Mouse (Mus musculus) myocyte (in vitro differentiated cells): Measurements from ENCODE around the gene Braf.

Source experiments
- POLR2A ChIP-seq: IDR thresholded peaks from one replicate; pipeline ENCODE4 v1.6.1; 2011; ENCODE audit warnings: low read depth, mild to moderate bottlenecking, control low read depth, moderate library complexity; ENCODE audit not compliant: insufficient read length
- TCF12 ChIP-seq: IDR thresholded peaks from one replicate; pipeline ENCODE4 v1.6.1; 2011; ENCODE audit warnings: mild to moderate bottlenecking, control low read depth; ENCODE audit not compliant: poor library complexity, insufficient read depth, severe bottlenecking
- TCF3 ChIP-seq: IDR thresholded peaks from one replicate; pipeline ENCODE4 v1.6.1; 2011; ENCODE audit warnings: low read depth, control low read depth; ENCODE audit not compliant: insufficient read length
- USF1 ChIP-seq: IDR thresholded peaks from one replicate; pipeline ENCODE4 v1.6.1; 2011; ENCODE audit warnings: low read depth, mild to moderate bottlenecking, control low read depth, moderate library complexity

- TF ChIP-seq POLR2A (no peak), TCF12 (no peak), USF1 (no peak), TCF3 (no peak)
These were observed 123.4 kb downstream of the Braf start for GRCm38 (mm10) chr6:39601828-39602227.
